Mouse (Mus musculus) megakaryocyte, adult 5-6 weeks (primary cell): Measurements from ENCODE around the gene Ankrd63. TPM values are rescaled to one million over a fixed set of nuclear protein-coding genes. Genes with fewer than 3 reads are reported as not detected.
A peak's percentile ranks its signal among the peaks of the same experiment; 100 is the strongest.

Experiments used
- ATAC-seq: 2 replicates; pipeline ENCODE4 v1.8.0; 2016; ENCODE audit warnings: mild to moderate bottlenecking, inconsistent platforms; ENCODE audit not compliant: poor library complexity, severe bottlenecking
- total RNA-seq, 2 experiments: library from RNA; stranded (forward) in 1 of 2; stranded (reverse) in 1 of 2; fragments of 153-499, 151-499 nt in 1 of 2; fragments of 221-1000, 200-1000 nt in 1 of 2; gene quantifications; 2 replicates each; pipeline versions ENCODE4 v1.2.3 to v1.2.4; 2015 to 2017

Ankrd63 gene
- total RNA-seq, 2 experiments from 2014 or later: 0.07 TPM

GRCm38 (mm10) chr2:118727911-118728310 lies 24.1 kb upstream of the Ankrd63 start:
- 0 out of 2 replicates have a peak, but pooled peaks have one; percentile 0 for ATAC-seq

GRCm38 (mm10) chr2:118726873-118727272 lies 23.1 kb upstream of the Ankrd63 start:
- no peak for ATAC-seq

- no peak for ATAC-seq
These were observed 21.7 kb upstream of the Ankrd63 start for GRCm38 (mm10) chr2:118725511-118725910.

GRCm38 (mm10) chr2:118723693-118724486 lies 20.1 kb upstream of the Ankrd63 start:
- no peak for ATAC-seq

- no peak for ATAC-seq
These were observed 12.9 kb upstream of the Ankrd63 start for GRCm38 (mm10) chr2:118716677-118717076.

DNA sequence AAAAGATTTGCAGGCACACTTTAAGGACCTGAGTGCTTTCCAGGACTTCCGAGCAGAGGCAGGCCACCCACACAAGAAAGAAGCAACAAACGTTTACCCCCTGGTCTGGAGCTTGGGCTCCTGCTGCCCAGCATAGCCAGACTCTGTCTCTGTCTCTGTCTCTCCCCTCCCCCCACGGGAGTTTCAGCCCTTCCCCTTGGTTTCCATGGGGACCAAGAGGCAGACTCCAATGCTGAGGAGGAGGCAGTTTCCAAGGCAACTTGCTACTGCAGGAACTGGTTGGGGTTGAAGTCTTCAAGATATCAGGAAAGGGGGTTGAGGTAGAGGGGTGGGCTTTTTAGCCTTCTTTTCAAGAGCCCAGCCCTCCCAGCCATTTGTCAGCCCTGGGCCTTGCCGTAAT lies 10.5 kb upstream of the Ankrd63 start:
- no peak for ATAC-seq

GRCm38 (mm10) chr2:118713631-118714030 lies 9.9 kb upstream of the Ankrd63 start:
- ATAC-seq: no peak

GRCm38 (mm10) chr2:118711038-118711494 lies 7.3 kb upstream of the Ankrd63 start:
- peak; percentile 43; the same call in 1 of the 2 replicates for ATAC-seq

DNA sequence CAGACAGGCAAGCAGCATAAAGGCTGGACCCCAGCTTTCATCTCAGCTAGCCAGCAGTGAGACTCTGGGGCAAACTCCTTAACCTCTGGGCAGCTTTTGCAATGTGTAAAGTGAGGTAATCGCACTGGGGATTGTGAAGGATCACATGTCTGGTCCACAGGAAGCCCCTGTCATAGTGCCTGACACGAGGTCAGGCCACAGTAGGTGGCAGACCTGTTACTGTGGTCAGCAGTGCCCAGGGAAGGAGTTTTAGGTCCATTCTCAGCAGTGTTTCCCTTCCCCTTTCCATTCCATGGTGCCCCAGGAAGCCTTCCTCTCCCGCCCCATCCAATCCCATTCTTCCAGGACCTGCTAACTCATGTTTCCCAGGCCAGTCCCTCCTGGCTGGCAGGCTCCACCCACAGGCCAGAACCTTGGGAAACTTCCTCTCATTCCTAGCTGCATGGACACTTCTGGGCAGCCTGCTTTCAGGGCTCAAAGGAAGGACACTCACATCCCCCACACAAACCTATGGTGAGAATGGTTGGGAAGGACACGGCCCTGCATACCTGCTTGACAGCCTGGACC lies 6.0 kb upstream of the Ankrd63 start:
- peak; percentile 56 for ATAC-seq

- no peak for ATAC-seq
These were observed 4.7 kb upstream of the Ankrd63 start for GRCm38 (mm10) chr2:118708472-118708871.

- no peak for ATAC-seq
These were observed 2.7 kb upstream of the Ankrd63 start for GRCm38 (mm10) chr2:118706436-118706835.

DNA sequence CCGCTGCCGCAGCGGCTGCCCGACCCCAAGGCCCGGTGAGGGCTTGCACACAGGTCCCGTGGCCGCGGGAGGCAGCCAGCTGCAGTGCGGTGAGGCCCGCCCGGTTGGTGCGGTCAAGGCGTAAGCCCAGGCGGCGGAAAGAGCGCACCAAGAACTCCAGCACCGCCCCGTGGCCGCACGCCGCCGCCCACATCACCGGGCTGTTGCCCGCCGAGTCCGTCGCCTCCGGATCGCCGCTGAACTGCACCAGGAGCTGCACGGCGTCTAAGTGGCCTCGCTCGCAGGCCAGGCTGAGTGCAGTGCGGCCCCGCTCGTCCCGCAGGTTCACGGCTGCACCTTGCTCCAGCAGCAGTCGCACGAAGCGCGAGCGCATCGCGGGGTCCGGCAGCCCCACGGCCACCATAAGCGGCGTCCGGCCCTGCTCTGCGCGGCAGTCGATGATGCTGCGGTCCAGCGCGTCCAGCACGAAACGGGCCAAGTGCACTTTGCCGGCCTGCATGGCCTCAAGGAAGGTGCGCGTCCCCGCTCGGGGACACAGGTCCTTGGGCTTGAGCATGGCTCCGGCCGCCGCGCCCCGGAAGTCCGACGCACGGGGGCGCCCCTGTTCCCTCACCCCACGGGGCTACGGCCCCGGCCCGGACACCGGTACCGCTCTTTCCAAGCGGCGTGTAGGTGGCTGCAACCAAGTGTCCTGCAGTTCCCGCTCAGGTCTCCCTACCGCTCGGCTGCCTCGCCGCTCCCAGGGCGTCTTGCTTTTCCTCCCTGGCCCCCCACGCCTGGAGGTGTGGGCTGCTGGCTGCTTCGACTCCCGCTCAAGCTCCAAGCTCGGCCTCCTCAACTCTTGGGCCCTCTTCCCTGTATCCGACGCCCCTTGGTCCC lies 641 bp downstream of the Ankrd63 start:
- ATAC-seq: peak; percentile 49

- no peak for ATAC-seq
These were observed 1.5 kb downstream of the Ankrd63 start for GRCm38 (mm10) chr2:118701971-118702882.

- ATAC-seq: no peak
These were observed 2.6 kb downstream of the Ankrd63 start for GRCm38 (mm10) chr2:118701161-118701560.

GRCm38 (mm10) chr2:118700179-118701062 lies 3.3 kb downstream of the Ankrd63 start:
- ATAC-seq: peak; percentile 75

DNA sequence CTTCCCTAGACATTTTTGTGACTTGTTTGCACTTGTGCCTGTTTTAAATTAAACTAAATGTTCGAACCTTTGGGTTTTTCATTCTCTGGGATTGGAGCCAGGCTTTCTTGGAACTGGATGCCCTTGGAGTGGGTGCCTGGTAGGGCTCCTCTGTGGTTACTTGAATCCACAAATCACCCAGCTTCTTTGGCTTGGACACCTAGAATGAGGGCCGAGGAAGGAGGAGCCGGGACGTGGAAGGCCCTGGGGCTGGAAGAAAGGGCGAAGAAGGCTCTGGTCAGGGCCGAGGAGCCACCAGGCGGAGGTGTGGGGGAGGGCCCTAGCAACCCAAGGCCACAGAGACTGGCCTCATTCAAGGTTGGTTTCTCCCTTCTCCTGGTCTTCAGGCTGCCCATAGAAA lies 5.8 kb downstream of the Ankrd63 start:
- no peak for ATAC-seq

- ATAC-seq: no peak
These were observed 6.4 kb downstream of the Ankrd63 start for GRCm38 (mm10) chr2:118697311-118697877.

DNA sequence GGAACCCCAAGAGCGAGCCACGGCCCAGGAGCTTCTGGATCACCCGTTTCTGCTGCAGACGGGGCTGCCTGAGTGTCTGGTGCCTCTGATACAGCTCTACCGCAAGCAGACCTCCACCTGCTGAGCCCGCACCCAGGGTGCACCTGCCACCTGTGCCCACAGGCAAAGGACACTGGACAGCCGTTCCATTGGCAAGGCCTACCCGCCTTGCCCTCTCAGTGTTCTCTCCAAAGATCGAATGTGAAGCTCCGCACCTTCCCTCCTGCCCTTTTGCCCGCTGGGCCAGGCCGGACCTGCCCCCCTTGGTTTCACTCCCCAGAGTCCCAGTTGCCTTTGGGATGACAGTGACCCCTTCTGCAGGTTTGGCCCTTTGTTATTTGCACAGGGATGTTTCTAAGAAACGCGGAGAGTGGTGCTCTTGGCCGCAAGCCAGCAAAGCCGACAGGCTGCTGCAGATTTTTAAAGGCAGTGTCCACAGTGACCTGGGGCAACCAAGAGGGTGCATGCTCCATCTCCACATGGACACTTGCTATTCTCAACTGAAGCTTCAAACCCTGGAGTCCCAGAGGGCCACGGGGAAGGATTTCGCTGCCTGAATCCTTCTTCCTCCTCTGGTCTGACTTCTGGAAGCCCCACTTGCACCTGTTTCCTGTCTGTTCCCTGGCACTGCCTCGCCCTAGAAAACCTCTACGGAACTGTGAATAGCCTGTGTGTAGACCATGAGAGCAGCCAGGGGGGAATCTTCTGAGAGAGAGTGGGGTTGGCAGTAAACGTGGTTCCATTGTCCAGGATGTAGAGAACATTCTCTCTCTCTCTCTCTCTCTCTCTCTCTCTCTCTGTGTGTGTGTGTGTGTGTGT lies 7.1 kb downstream of the Ankrd63 start:
- ATAC-seq: no peak
